Mouse (Mus musculus): Measurements from ENCODE around the gene Cd72. TPM values are rescaled to one million over a fixed set of nuclear protein-coding genes. Genes with fewer than 3 reads are reported as not detected.

Gene Cd72
- polyA plus RNA-seq, 1 experiment, result 0.63 TPM

- TF ChIP-seq CTCF (IDR thresholded peaks at IDR 0.05; ENCODE audit: control insufficient read depth, insufficient read depth, insufficient replicate concordance, low read depth, low read length) (no peak), POLR2A (IDR thresholded peaks at IDR 0.05; ENCODE audit: control insufficient read depth, low read depth, low read length) (no peak)
- H3K4me1 ChIP-seq (ENCODE audit: control insufficient read depth, insufficient read depth, low read length), result peaks cover 19% of the 10 kb centered on the region
- H3K36me3 ChIP-seq (ENCODE audit: control insufficient read depth, insufficient read depth, low read length), result no peaks in the 10 kb centered on the region
- no peaks in the 10 kb centered on the region for H3K27me3 ChIP-seq (ENCODE audit: control insufficient read depth, insufficient read depth, low read length)
- H3K27ac ChIP-seq (ENCODE audit: control insufficient read depth, insufficient read depth, low read depth, low read length), result peak overlapping the region; percentile 81
- peak overlapping the region; percentile 86 for H3K4me3 ChIP-seq (ENCODE audit: control insufficient read depth, low read depth, low read length)
Measured at GRCm38 (mm10) chr4:43478534-43478858, 24.1 kb upstream of the Cd72 start.

- peak; percentile 37; the same call in 1 of the 2 replicates for TF ChIP-seq CTCF (IDR thresholded peaks at IDR 0.05; ENCODE audit: control insufficient read depth, insufficient read depth, insufficient replicate concordance, low read depth, low read length)
- peak; percentile 40; the same call in 1 of the 2 replicates for TF ChIP-seq POLR2A (IDR thresholded peaks at IDR 0.05; ENCODE audit: control insufficient read depth, low read depth, low read length)
- peak overlapping the region; percentile 86 for H3K4me3 ChIP-seq (ENCODE audit: control insufficient read depth, low read depth, low read length)
- peak overlapping the region; percentile 81 for H3K27ac ChIP-seq (ENCODE audit: control insufficient read depth, insufficient read depth, low read depth, low read length)
- no peaks in the 10 kb centered on the region for H3K36me3 ChIP-seq (ENCODE audit: control insufficient read depth, insufficient read depth, low read length)
- peaks cover 15% of the 10 kb centered on the region for H3K4me1 ChIP-seq (ENCODE audit: control insufficient read depth, insufficient read depth, low read length)
- H3K27me3 ChIP-seq (ENCODE audit: control insufficient read depth, insufficient read depth, low read length), result no peaks in the 10 kb centered on the region
Measured at GRCm38 (mm10) chr4:43477857-43478533, 23.6 kb upstream of the Cd72 start.

- Histone ChIP-seq H3K4me3 (ENCODE audit: control insufficient read depth, low read depth, low read length) (no peak overlapping the region), H3K27me3 (ENCODE audit: control insufficient read depth, insufficient read depth, low read length) (no peaks in the 10 kb centered on the region), H3K27ac (ENCODE audit: control insufficient read depth, insufficient read depth, low read depth, low read length) (no peak overlapping the region), H3K4me1 (ENCODE audit: control insufficient read depth, insufficient read depth, low read length) (peaks cover 14% of the 10 kb centered on the region), H3K36me3 (ENCODE audit: control insufficient read depth, insufficient read depth, low read length) (no peaks in the 10 kb centered on the region)
- TF ChIP-seq POLR2A (IDR thresholded peaks at IDR 0.05; ENCODE audit: control insufficient read depth, low read depth, low read length) (no peak), CTCF (IDR thresholded peaks at IDR 0.05; ENCODE audit: control insufficient read depth, insufficient read depth, insufficient replicate concordance, low read depth, low read length) (no peak)
Measured at GRCm38 (mm10) chr4:43476604-43477003, 22.2 kb upstream of the Cd72 start.

- no peaks in the 10 kb centered on the region for H3K36me3 ChIP-seq (ENCODE audit: control insufficient read depth, insufficient read depth, low read length)
- no peak overlapping the region for H3K27ac ChIP-seq (ENCODE audit: control insufficient read depth, insufficient read depth, low read depth, low read length)
- H3K4me3 ChIP-seq (ENCODE audit: control insufficient read depth, low read depth, low read length), result no peak overlapping the region
- H3K27me3 ChIP-seq (ENCODE audit: control insufficient read depth, insufficient read depth, low read length), result no peaks in the 10 kb centered on the region
- no peak for TF ChIP-seq CTCF (IDR thresholded peaks at IDR 0.05; ENCODE audit: control insufficient read depth, insufficient read depth, insufficient replicate concordance, low read depth, low read length)
- H3K4me1 ChIP-seq (ENCODE audit: control insufficient read depth, insufficient read depth, low read length), result peaks cover 7% of the 10 kb centered on the region
Measured at GRCm38 (mm10) chr4:43473636-43474035, 19.2 kb upstream of the Cd72 start.

- H3K4me3 ChIP-seq (ENCODE audit: control insufficient read depth, low read depth, low read length), result no peak overlapping the region
- TF ChIP-seq POLR2A (IDR thresholded peaks at IDR 0.05; ENCODE audit: control insufficient read depth, low read depth, low read length) (no peak), CTCF (IDR thresholded peaks at IDR 0.05; ENCODE audit: control insufficient read depth, insufficient read depth, insufficient replicate concordance, low read depth, low read length) (no peak)
- H3K27me3 ChIP-seq (ENCODE audit: control insufficient read depth, insufficient read depth, low read length), result no peaks in the 10 kb centered on the region
- no peak overlapping the region for H3K27ac ChIP-seq (ENCODE audit: control insufficient read depth, insufficient read depth, low read depth, low read length)
- H3K36me3 ChIP-seq (ENCODE audit: control insufficient read depth, insufficient read depth, low read length), result no peaks in the 10 kb centered on the region
- H3K4me1 ChIP-seq (ENCODE audit: control insufficient read depth, insufficient read depth, low read length), result no peaks in the 10 kb centered on the region
Measured at GRCm38 (mm10) chr4:43470301-43470700, 15.9 kb upstream of the Cd72 start.

GRCm38 (mm10) chr4:43466872-43467271, 12.4 kb upstream of the Cd72 start:
- Histone ChIP-seq H3K27me3 (ENCODE audit: control insufficient read depth, insufficient read depth, low read length) (no peaks in the 10 kb centered on the region), H3K4me1 (ENCODE audit: control insufficient read depth, insufficient read depth, low read length) (no peaks in the 10 kb centered on the region), H3K27ac (ENCODE audit: control insufficient read depth, insufficient read depth, low read depth, low read length) (no peak overlapping the region), H3K4me3 (ENCODE audit: control insufficient read depth, low read depth, low read length) (no peak overlapping the region), H3K36me3 (ENCODE audit: control insufficient read depth, insufficient read depth, low read length) (no peaks in the 10 kb centered on the region)
- TF ChIP-seq POLR2A (IDR thresholded peaks at IDR 0.05; ENCODE audit: control insufficient read depth, low read depth, low read length) (no peak), CTCF (IDR thresholded peaks at IDR 0.05; ENCODE audit: control insufficient read depth, insufficient read depth, insufficient replicate concordance, low read depth, low read length) (no peak)

GRCm38 (mm10) chr4:43465935-43466334, 11.5 kb upstream of the Cd72 start:
- H3K27me3 ChIP-seq (ENCODE audit: control insufficient read depth, insufficient read depth, low read length), result no peaks in the 10 kb centered on the region
- TF ChIP-seq POLR2A (IDR thresholded peaks at IDR 0.05; ENCODE audit: control insufficient read depth, low read depth, low read length), result no peak
- no peak for TF ChIP-seq CTCF (IDR thresholded peaks at IDR 0.05; ENCODE audit: control insufficient read depth, insufficient read depth, insufficient replicate concordance, low read depth, low read length)
- H3K27ac ChIP-seq (ENCODE audit: control insufficient read depth, insufficient read depth, low read depth, low read length), result peak overlapping the region; percentile 30; the same call in 1 of the 2 replicates
- H3K36me3 ChIP-seq (ENCODE audit: control insufficient read depth, insufficient read depth, low read length), result no peaks in the 10 kb centered on the region
- no peak overlapping the region for H3K4me3 ChIP-seq (ENCODE audit: control insufficient read depth, low read depth, low read length)
- no peaks in the 10 kb centered on the region for H3K4me1 ChIP-seq (ENCODE audit: control insufficient read depth, insufficient read depth, low read length)

All from testis, adult 2 months (tissue).